Mouse (Mus musculus) urinary bladder, postnatal 10 days (tissue): ENCODE results near the gene Stat5b.

Experiments used
- DNase-seq: peaks from one replicate; pipeline ENCODE4 v3.0.0; 2022; ENCODE audit warnings: low spot score

Stat5b gene

DNA sequence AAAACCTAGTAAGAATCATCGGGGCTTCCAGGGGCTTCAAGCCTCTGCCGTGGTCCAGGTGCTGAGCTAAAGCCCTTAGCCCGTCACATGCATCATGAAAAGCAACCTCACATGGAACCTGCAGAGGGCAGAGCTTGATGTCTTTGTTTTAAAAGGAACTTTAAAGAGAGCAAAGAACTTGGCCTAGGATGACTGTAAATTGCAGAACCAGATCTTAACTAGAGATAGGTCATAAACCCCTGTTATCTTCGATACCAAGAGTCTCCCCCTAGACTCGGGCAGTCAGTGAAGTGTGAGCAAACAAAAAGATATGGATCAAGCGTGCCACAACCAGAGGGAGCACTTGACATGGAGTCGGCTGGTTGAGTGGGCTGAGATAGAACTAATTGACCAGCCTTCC lies 15.1 kb upstream of the Stat5b start:
- no peak for DNase-seq

DNA sequence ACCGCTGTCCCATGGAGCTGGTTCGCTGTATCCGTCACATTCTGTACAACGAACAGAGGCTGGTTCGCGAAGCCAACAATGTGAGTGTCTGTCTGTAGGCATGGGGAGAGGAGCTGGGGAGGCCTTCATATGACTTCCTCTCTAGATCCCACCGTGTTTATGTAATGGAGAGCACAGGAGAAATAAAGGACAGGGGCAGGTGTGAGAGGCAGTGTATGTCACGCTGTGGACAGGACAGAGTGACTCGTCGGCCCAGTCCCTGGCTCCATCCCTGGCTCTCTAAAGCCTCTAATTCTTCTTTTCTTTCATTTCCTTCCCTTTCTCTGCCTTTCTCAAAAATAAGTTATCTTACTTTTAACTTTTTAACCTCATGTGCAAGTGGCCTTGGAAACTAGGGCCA lies 12.6 kb upstream of the Stat5b start:
- DNase-seq = no peak

- no peak for DNase-seq
Observed at GRCm38 (mm10) chr11:100861836-100862235, 11.3 kb upstream of the Stat5b start.

DNA sequence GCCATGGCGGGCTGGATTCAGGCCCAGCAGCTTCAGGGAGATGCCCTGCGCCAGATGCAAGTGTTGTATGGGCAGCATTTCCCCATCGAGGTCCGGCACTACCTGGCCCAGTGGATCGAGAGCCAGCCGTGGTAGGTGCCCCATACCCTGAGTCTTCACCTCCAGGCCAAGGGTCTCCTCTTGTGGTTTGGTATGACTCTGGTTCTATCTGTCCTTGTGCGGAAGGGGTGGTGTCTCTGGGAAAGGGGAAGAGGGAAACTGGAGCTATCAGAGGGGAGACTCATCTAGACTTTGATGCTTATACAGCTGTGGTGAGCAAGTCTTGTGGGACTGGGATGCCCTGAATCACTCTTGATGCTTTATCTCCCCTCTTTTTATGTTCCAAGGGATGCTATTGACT lies 10.8 kb upstream of the Stat5b start:
- DNase-seq = no peak

DNA sequence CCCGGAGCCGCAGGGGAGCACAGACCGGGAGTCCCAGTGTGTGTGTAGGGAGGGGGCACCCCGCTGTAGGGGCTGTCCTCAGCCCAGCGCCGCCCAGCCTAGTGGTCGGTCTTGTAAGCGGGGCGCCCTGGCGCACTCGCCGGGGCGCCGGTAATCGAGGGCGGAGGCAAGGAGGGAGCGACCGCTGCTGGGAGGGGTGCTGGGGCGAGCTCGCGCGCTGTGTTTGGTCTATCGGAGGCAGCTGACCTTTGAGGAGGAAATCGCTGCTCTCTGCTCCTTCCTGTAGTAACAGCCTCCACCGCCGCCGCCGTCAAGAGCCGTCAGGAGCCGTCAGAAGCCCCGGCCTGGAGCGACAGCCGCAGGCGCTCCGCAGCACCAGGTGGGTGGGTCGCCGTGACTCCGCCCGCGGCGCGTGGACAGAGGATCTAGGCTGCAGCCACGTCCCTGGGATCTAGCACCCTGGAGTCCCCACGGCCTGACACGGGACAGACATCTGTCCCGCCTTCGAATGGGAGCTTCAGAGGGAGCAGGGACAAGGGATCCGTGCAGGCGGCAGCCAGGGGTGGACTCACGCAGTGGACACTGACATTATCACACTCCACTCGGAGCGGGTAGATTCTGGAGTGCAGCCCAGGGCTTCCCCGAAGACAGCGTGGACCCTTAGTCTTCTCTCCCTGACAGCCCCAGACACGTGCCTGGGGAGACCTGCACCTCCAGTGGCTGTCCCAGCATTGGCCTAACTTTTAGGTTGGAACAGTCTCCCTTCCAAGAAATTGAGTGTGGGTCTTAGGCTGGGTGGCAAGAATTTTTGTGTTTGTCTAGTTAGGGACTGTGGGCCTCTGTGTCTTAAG lies 9.9 kb upstream of the Stat5b start:
- no peak for DNase-seq

- DNase-seq = no peak
Observed at GRCm38 (mm10) chr11:100859579-100860075, 9.1 kb upstream of the Stat5b start.

GRCm38 (mm10) chr11:100858935-100859578 lies 8.5 kb upstream of the Stat5b start, which contains the start of gene Stat5a:
Gene Stat5a, plus strand, starts transcription at chr11:100859351.
- DNase-seq = no peak

DNA sequence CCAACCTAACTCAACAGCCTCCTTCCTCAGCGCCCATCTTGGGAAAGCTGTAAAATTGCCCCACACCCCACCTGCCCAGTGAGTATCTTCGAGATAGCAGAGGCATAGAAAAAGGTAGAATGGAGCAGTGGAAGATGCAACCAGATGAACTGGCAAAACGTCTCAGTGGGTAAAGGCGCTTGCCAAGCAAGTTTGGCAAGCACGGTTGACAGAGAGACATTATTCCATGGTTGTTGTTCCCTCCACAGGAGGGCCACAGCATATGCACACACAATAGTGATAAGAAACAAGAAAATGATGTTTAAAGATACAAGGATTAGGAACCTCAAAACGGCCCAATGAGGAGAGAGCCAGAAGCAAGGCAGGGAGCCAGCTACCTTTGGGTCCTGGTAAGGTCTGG lies 7.4 kb upstream of the Stat5b start:
- no peak for DNase-seq

DNA sequence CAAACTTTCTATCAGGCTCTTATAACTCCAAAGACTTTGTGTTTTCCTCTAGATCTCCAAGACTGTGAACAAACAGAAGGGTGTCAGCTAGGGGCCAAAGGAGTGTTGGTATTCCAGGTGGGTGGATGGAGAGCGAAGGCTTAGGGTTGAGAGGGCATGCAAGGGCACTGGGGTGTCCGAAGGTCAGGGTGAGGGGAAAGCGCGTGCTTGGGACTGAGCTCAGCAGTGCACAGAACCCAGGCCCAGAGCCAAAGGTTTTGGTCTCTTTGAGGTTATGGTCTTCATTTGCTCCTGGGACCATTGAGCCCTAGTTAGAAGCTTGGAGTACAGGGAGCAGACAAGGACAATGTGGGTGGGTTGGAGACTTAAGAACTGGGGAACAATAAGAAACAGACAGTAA lies 4.7 kb upstream of the Stat5b start:
- no peak for DNase-seq

GRCm38 (mm10) chr11:100854268-100854667 lies 3.7 kb upstream of the Stat5b start:
- DNase-seq = no peak

- DNase-seq = no peak
Observed at GRCm38 (mm10) chr11:100853018-100853417, 2.5 kb upstream of the Stat5b start.

GRCm38 (mm10) chr11:100852088-100852487 lies 1.6 kb upstream of the Stat5b start:
- DNase-seq = no peak

DNA sequence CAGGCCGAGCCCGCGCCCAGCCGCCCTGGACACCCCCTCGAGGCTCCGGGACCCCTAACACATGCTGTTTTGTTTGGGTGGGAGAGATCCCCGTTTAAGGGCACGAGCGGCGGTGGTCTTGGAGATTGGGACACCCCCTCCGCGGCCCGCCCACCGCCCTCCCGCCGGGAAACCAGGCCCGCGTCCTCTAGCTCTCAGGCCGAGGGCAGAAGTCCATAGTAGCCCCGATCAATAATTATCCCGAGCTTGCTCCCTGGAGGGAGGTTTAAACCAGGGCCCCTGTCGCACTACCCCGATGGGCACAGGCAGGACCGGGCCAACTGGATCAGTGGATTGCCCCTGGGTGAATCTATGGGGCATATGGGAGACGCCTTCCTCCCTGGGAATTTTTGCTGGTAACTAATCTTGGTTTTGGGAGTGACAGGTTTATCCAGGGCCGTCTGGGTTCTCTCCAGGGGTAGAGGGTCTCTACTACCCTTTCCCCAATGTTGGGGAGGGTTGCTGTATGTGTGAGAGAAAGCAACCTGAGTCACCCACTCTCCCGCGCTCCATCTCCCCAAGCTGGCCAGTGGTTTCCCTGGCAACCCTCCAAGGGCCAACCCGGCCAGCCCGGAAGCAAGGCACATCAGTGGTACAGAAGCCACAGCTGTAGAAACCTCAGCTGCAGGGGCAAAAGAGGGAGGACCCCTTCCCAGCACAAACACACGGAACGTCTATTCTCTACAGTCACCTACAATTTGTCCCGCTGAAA lies 429 bp upstream of the Stat5b start:
- no peak for DNase-seq

DNA sequence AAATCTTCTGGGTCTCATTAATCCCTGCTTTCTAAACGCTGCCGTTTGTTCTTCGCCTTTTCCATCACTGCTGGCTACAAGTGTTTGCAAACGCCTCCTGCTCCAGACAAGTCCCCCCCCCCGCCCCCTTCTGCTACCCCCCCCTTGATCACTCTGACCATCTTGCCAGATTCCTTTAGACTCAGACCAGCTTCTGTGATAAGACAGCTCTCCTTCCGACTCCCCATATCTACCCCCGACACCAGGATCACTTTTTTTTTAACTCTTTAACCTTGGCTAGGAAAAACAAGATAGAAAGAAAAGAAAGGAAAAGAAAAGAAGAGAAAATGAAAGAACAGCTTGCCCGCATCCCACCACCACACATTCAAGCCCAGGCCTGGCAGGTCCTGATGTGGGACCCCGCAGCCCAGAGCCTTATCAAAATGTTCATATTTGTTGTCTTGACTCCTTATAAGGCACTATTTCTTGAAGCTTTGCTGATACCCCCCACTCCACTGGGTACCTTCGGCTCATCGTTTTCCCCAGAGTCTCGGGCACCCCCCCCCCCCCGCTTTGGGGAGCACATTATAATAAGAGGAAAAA lies 977 bp downstream of the Stat5b start:
- no peak for DNase-seq

DNA sequence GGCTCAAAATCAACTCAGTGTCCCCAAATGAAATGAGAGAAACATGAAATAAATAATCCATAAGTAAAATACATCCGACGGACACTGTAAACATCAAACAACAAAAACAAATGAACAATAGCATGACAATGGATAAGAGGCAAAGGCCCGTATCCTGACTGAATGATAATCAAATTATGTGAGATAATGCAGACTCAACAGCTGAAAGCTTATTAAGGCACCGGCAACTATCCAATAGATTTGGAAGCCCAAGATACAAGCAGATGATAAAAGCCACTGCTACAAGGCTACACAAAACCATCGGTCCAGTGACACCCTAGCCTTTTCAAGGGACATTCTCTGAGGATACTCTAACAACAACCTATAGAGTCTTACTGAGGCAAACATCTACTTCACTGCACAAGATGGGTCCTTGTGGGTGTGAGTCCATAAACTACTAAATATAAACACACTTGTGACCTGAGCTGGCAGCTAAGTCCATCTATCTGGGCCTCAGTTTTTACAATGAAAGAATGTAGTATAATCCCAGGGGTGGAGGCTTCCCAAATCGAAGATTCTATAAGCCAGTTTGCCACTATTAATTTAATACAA lies 1.6 kb downstream of the Stat5b start:
- no peak for DNase-seq

- no peak for DNase-seq
Observed at GRCm38 (mm10) chr11:100848080-100848479, 2.4 kb downstream of the Stat5b start.

- DNase-seq = no peak
Observed at GRCm38 (mm10) chr11:100847572-100847971, 3.0 kb downstream of the Stat5b start.

- DNase-seq = no peak
Observed at GRCm38 (mm10) chr11:100845793-100846192, 4.7 kb downstream of the Stat5b start.

DNA sequence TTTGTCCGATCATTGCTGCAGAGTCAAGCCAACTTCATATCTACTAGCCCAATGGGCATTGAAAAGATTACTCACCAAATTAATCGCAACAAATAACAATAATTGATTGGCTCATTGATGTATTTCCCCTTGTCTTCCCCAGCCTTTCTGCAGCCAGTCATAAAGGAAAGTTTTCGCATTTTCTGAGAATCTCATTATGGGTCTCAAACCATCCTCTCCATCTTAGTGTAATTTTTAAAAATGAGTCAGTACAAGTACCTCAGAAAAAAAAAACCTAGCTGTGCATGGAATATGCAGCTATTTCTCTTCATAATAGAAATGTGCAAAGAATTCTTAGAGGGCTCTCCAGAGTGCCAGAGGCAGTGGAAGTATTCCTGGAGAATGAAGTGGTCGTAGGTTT lies 6.4 kb downstream of the Stat5b start:
- DNase-seq = no peak

DNA sequence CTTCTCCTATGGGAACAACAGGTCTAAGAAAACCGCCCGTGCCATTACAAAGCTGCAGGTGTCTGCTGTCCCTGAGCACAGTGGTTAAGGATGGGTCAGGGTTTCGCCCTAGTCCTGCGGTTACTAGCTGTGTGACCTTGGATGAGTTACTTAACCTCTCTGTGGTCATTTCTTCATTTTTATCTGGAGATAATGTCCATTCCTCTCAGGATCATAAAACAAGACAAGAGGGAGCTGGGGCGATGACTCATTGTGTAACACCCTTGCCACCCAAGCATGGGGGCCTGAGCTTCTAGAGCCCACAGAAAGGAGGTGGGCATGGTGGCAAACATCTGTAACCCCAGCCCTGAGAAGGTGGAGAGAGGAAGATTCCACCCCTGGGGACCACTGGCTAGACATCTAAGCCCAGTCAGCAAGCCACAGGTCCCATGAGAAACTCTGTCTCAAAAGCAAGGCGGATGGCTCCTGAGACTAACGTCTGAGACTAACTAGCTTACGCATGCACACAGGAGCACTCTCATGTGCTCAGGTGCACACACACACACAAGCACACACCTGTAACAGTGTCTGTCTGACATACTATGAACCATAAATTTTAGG lies 7.4 kb downstream of the Stat5b start:
- no peak for DNase-seq

- DNase-seq = no peak
Observed at GRCm38 (mm10) chr11:100842025-100842424, 8.5 kb downstream of the Stat5b start.
